Mouse (Mus musculus) left cerebral cortex, adult 18-20 months (tissue): ENCODE results near the gene Aes. TPM values are rescaled to one million over a fixed set of nuclear protein-coding genes. Genes with fewer than 3 reads are reported as not detected.

Source experiments
- DNase-seq, 2 experiments: peaks; one replicate each; pipeline ENCODE4 v3.0.0; 2021 to 2022; ENCODE audit warnings: low spot score in 2 of 2, mixed read lengths in 1 of 2
- total RNA-seq, 2 experiments: library from RNA; stranded (reverse); gene quantifications; 2 replicates each; pipeline ENCODE4 v1.2.3; 2021

Gene Aes
- total RNA-seq, 2 experiments from 2014 or later: 700 to 737 TPM

- no peak for DNase-seq
Measured at GRCm38 (mm10) chr10:81565257-81566228, 6.3 kb downstream of the Aes start.

- DNase-seq: no peak
Measured at GRCm38 (mm10) chr10:81568381-81569191, 9.3 kb downstream of the Aes start.

GRCm38 (mm10) chr10:81569507-81570237 lies 10.4 kb downstream of the Aes start:
- DNase-seq: no peak

GRCm38 (mm10) chr10:81570238-81570800 lies 11.0 kb downstream of the Aes start:
- DNase-seq: no peak

- DNase-seq: peak; percentile 93 to 95
Measured at GRCm38 (mm10) chr10:81570831-81571500, 11.7 kb downstream of the Aes start.

GRCm38 (mm10) chr10:81571501-81571876 lies 12.2 kb downstream of the Aes start:
- peak; percentile 98 to 99 for DNase-seq

GRCm38 (mm10) chr10:81572133-81572671 lies 12.9 kb downstream of the Aes start:
- no peak for DNase-seq

GRCm38 (mm10) chr10:81572975-81573374 lies 13.7 kb downstream of the Aes start:
- no peak for DNase-seq

GRCm38 (mm10) chr10:81574081-81575056 lies 15.1 kb downstream of the Aes start, which contains the start of gene Tle2:
Gene Tle2 (plus strand): TSS chr10:81574561.
- DNase-seq: no peak

- DNase-seq: peak; percentile 47 to 65
Measured at GRCm38 (mm10) chr10:81575208-81575631, 15.9 kb downstream of the Aes start.

GRCm38 (mm10) chr10:81575695-81576094 lies 16.4 kb downstream of the Aes start:
- DNase-seq: no peak

GRCm38 (mm10) chr10:81579967-81580366 lies 20.7 kb downstream of the Aes start:
- no peak for DNase-seq

- no peak for DNase-seq
Measured at GRCm38 (mm10) chr10:81580441-81581070, 21.3 kb downstream of the Aes start.

GRCm38 (mm10) chr10:81583347-81583746 lies 24.1 kb downstream of the Aes start:
- DNase-seq: no peak

GRCm38 (mm10) chr10:81588739-81589138 lies 29.5 kb downstream of the Aes start:
- DNase-seq: no peak

- no peak for DNase-seq
Measured at GRCm38 (mm10) chr10:81591846-81592245, 32.6 kb downstream of the Aes start.

GRCm38 (mm10) chr10:81592631-81593030 lies 33.3 kb downstream of the Aes start:
- no peak for DNase-seq

- no peak for DNase-seq
Measured at GRCm38 (mm10) chr10:81593223-81593622, 33.9 kb downstream of the Aes start.
